Mouse (Mus musculus) heart, embryonic 16.5 days (tissue): ENCODE results near the gene Mto1. TPM values are rescaled to one million over a fixed set of nuclear protein-coding genes. Genes with fewer than 3 reads are reported as not detected.

ENCODE experiments used
- ATAC-seq: fragments of 200-750 bp; cut with Nextera tagmentation; replicated peaks from 2 replicates; pipeline ENCODE4 v1.8.0; 2017; ENCODE audit warnings: moderate number of reproducible peaks; ENCODE audit not compliant: insufficient read depth, low FRiP score; ENCODE audit errors: extremely low read depth
- H3K27ac ChIP-seq: fragments of 300-500 bp; sonication (generic); 2 replicates; pipeline ENCODE4 v1.5.1; 2014; ENCODE audit warnings: mild to moderate bottlenecking, low read length, control low read depth, moderate library complexity
- H3K27me3 ChIP-seq: fragments of 300-500 bp; sonication (generic); 2 replicates; pipeline ENCODE4 v1.6.1; 2014; ENCODE audit warnings: low read length, mixed read lengths; ENCODE audit not compliant: control insufficient read depth, insufficient read depth
- H3K36me3 ChIP-seq: fragments of 300-500 bp; sonication (generic); 2 replicates; pipeline ENCODE4 v1.6.1; 2014; ENCODE audit not compliant: control insufficient read depth, insufficient read depth
- H3K4me1 ChIP-seq: fragments of 300-500 bp; sonication (generic); 2 replicates; pipeline ENCODE4 v1.6.1; 2014; ENCODE audit warnings: low read length, mixed read lengths; ENCODE audit not compliant: control insufficient read depth, insufficient read depth
- H3K4me2 ChIP-seq: fragments of 300-500 bp; sonication (generic); 2 replicates; pipeline ENCODE4 v1.6.1; 2014; ENCODE audit warnings: low read depth, mild to moderate bottlenecking, control low read depth, low read length
- H3K4me3 ChIP-seq: fragments of 300-500 bp; sonication (generic); 2 replicates; pipeline ENCODE4 v1.5.1; 2014; ENCODE audit warnings: mild to moderate bottlenecking, control low read depth, low read length
- H3K9ac ChIP-seq: fragments of 300-500 bp; sonication (generic); 2 replicates; pipeline ENCODE4 v1.6.1; 2014; ENCODE audit warnings: low read length, control low read depth
- H3K9me3 ChIP-seq: fragments of 300-500 bp; sonication (generic); replicated peaks from 2 replicates; pipeline ENCODE4 v1.6.1; 2016; ENCODE audit warnings: low read length; ENCODE audit not compliant: control insufficient read depth
- WGBS: fragments of 180-500 bp; shearing (Covaris S2); extraction: QIAGEN DNeasy Blood & Tissue Kit; methylation state at CpG from one replicate; pipeline ENCODE4 v1.1.7; 2014; 5-methylcytosine and 5-hydroxymethylcytosine counted together
- polyA plus RNA-seq: library from polyadenylated mRNA; unstranded; fragments of >200 nt; fragmentation: Nextera tagmentation; extraction: Ambion mirVana; gene quantifications from 2 replicates; pipeline ENCODE4 v1.2.1, GENCODE M21; 2015

Gene Mto1
- polyA plus RNA-seq, 1 experiment from 2014 or later: 32.8 TPM

GRCm38 (mm10) chr9:78439426-78439825 lies 8.6 kb upstream of the Mto1 start:
- 69% methylated on average over 5 of the region's 5 CpGs for whole genome bisulfite sequencing
- Histone ChIP-seq H3K9me3 (no peaks in the 10 kb centered on the region), H3K36me3 (no peaks in the 10 kb centered on the region), H3K4me3 (no peak overlapping the region), H3K4me2 (no peak overlapping the region), H3K27me3 (peaks cover 26% of the 10 kb centered on the region), H3K9ac (no peak overlapping the region), H3K4me1 (0 out of 2 replicates have a peak, but pooled peaks cover 3% of the 10 kb centered on the region), H3K27ac (no peak overlapping the region)
- ATAC-seq: no peak

GRCm38 (mm10) chr9:78442237-78442578 lies 5.8 kb upstream of the Mto1 start:
- H3K4me2 ChIP-seq: peak overlapping the region; percentile 93
- no peak overlapping the region for H3K27ac ChIP-seq
- peak overlapping the region; percentile 75 for H3K9ac ChIP-seq
- H3K4me1 ChIP-seq: 0 out of 2 replicates have a peak, but pooled peaks cover 3% of the 10 kb centered on the region
- WGBS: 3% methylated on average over 9 of the region's 9 CpGs
- H3K4me3 ChIP-seq: peak overlapping the region; percentile 66
- H3K27me3 ChIP-seq: peaks cover 38% of the 10 kb centered on the region
- H3K9me3 ChIP-seq: no peaks in the 10 kb centered on the region
- H3K36me3 ChIP-seq: no peaks in the 10 kb centered on the region
- ATAC-seq: no peak

- no peaks in the 10 kb centered on the region for H3K9me3 ChIP-seq
These were observed 5.2 kb upstream of the Mto1 start, which contains the start of gene Cgas for GRCm38 (mm10) chr9:78442579-78443392. TSS of gene Cgas (minus strand) at chr9:78443237.

GRCm38 (mm10) chr9:78447606-78447972 lies 419 bp upstream of the Mto1 start:
- WGBS: 28% methylated on average over 9 of the region's 9 CpGs
- peak overlapping the region; percentile 95 for H3K9ac ChIP-seq
- peaks cover 10% of the 10 kb centered on the region for H3K4me1 ChIP-seq
- 0 out of 2 replicates have a peak, but pooled peaks have one; percentile 4 for ATAC-seq
- no peak overlapping the region for H3K27ac ChIP-seq
- H3K4me3 ChIP-seq: peak overlapping the region; percentile 99
- peak overlapping the region; percentile 87 for H3K4me2 ChIP-seq
- no peaks in the 10 kb centered on the region for H3K9me3 ChIP-seq
- peaks cover 21% of the 10 kb centered on the region for H3K27me3 ChIP-seq
- peaks cover 8% of the 10 kb centered on the region; the same call in 1 of the 2 replicates for H3K36me3 ChIP-seq

More at GRCm38 (mm10) chr9:78442579-78443392, 5.2 kb upstream of the Mto1 start, which contains the start of gene Cgas:
- H3K4me1 ChIP-seq: 0 out of 2 replicates have a peak, but pooled peaks cover 3% of the 10 kb centered on the region
- under 1% methylated on average over 81 of the region's 81 CpGs for WGBS
- H3K27ac ChIP-seq: no peak within 1 kb of the TSS
- ATAC-seq: peak; percentile 47
- peak within 1 kb of the TSS; percentile 75 for H3K9ac ChIP-seq
- H3K4me3 ChIP-seq: peak within 1 kb of the TSS; percentile 66
- H3K36me3 ChIP-seq: no peaks in the 10 kb centered on the region
- peaks cover 38% of the 10 kb centered on the region for H3K27me3 ChIP-seq
- H3K4me2 ChIP-seq: peak within 1 kb of the TSS; percentile 93

- Histone ChIP-seq H3K4me2 (no peak overlapping the region), H3K27ac (no peak overlapping the region), H3K9me3 (no peaks in the 10 kb centered on the region), H3K27me3 (peaks cover 6% of the 10 kb centered on the region), H3K4me3 (no peak overlapping the region), H3K36me3 (peaks cover 24% of the 10 kb centered on the region), H3K4me1 (peaks cover 7% of the 10 kb centered on the region), H3K9ac (no peak overlapping the region)
- WGBS: 78% methylated on average over 5 of the region's 5 CpGs
- ATAC-seq: no peak
These were observed 2.4 kb downstream of the Mto1 start for GRCm38 (mm10) chr9:78450404-78450803.

GRCm38 (mm10) chr9:78451382-78451781 lies 3.4 kb downstream of the Mto1 start:
- Histone ChIP-seq H3K9ac (no peak overlapping the region), H3K4me2 (no peak overlapping the region), H3K27ac (no peak overlapping the region), H3K4me1 (peaks cover 7% of the 10 kb centered on the region), H3K4me3 (no peak overlapping the region), H3K27me3 (peaks cover 3% of the 10 kb centered on the region; the same call in 1 of the 2 replicates), H3K9me3 (no peaks in the 10 kb centered on the region), H3K36me3 (peaks cover 24% of the 10 kb centered on the region)
- no peak for ATAC-seq
- 63% methylated on average over 4 of the region's 4 CpGs for WGBS

- Histone ChIP-seq H3K4me2 (no peak overlapping the region), H3K36me3 (peaks cover 53% of the 10 kb centered on the region), H3K9ac (no peak overlapping the region), H3K4me3 (no peak overlapping the region), H3K27me3 (no peaks in the 10 kb centered on the region), H3K4me1 (no peaks in the 10 kb centered on the region), H3K27ac (no peak overlapping the region), H3K9me3 (no peaks in the 10 kb centered on the region)
- no peak for ATAC-seq
- WGBS: 82% methylated on average over 8 of the region's 8 CpGs
These were observed 9.0 kb downstream of the Mto1 start for GRCm38 (mm10) chr9:78457026-78457425.

- Histone ChIP-seq H3K9ac (no peak overlapping the region), H3K36me3 (peaks cover 68% of the 10 kb centered on the region)
- no peak for ATAC-seq
These were observed 15.3 kb downstream of the Mto1 start for GRCm38 (mm10) chr9:78463337-78463736.

GRCm38 (mm10) chr9:78465725-78466124 lies 17.7 kb downstream of the Mto1 start:
- Histone ChIP-seq H3K9ac (no peak overlapping the region), H3K9me3 (no peaks in the 10 kb centered on the region), H3K4me2 (no peak overlapping the region), H3K27ac (no peak overlapping the region), H3K4me3 (no peak overlapping the region), H3K27me3 (no peaks in the 10 kb centered on the region), H3K36me3 (peaks cover 70% of the 10 kb centered on the region), H3K4me1 (no peaks in the 10 kb centered on the region)
- WGBS: 77% methylated on average over 3 of the region's 3 CpGs
- ATAC-seq: no peak

More at GRCm38 (mm10) chr9:78463337-78463736, 15.3 kb downstream of the Mto1 start:
- Histone ChIP-seq H3K4me1 (no peaks in the 10 kb centered on the region), H3K27ac (no peak overlapping the region), H3K4me3 (no peak overlapping the region), H3K27me3 (no peaks in the 10 kb centered on the region), H3K9me3 (no peaks in the 10 kb centered on the region), H3K4me2 (no peak overlapping the region)
- 64% methylated on average over 4 of the region's 4 CpGs for WGBS
